Mouse (Mus musculus): ENCODE measurements around the gene Pacsin2. TPM values are rescaled to one million over a fixed set of nuclear protein-coding genes. Genes with fewer than 3 reads are reported as not detected.
"Not testable (repeated sequence)": the region's sequence is repeated elsewhere in the genome, so short reads cannot be mapped to it uniquely, and the experiment has no call there.

The Pacsin2 gene
- total RNA-seq, 2 experiments from 2014 or later: 156 to 165 TPM

DNA sequence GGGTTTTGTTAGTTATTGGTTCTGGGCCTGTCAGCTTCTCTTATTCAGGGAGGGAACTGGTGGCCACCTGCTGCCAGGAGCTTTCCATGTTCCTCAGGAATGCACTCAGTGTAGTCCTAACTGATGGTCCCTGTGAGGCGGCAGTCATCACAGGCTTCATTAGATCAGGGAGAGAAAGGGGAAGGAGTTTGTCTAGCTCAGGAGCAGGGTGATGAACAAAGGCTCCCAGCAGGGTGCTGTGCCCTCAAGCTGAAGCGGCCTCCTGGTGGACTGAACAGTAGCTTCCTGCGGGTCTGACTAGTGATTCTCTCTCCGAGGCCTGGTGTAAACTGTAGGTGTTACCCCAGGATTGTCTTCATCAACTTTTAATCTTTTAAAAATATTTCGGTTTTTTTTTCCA lies 61.4 kb downstream of the Pacsin2 start:
- DNase-seq: no peak
- intact Hi-C loops (cut with DNase I): no loop called here

DNA sequence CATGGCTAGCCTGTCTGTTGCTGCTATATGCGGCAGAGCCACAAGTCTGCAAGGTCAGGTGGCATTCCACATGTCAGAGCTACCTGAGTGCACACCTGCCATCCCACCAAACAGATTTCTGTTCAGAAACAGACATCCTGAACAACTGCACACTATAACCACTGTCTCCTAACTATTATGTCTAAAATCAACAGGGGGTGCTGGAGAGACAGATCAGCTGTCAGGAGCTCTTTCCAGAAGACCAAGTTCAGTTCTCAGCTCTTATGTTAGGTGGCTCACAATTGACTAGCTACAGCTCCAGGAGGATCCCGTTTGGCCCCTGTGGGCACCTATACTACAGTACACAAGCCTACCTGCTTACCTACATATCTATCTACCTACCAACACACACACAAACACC lies 71.7 kb downstream of the Pacsin2 start:
- intact Hi-C loops (cut with DNase I): loop anchor here (2.0 to 5.0 kb wide), 2 partner anchors 90 to 118 kb away; partner anchors contain the start of gene Ttll1

DNA sequence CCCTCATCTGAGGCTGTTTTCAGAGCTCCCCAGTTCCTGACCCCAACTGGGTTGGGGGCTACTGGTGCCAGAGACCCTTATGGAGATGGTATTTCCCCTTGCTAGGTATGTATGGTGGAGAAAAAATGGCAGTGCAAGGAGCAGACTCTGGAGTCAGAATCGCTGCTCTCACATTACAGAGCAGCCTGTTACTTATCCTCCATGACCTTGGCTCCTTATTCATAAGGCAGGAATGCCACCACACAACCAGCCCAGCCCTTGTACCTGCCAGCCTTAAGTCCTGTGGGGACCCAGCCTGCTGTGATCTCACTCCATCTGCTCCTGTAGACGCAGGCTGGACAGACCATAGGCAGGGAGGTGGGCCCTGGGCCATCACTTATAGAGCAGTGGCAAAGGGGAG lies 76.5 kb downstream of the Pacsin2 start:
- intact Hi-C loops (cut with DNase I): no loop called here
- no peak for DNase-seq

More for the DNA sequence above, 71.7 kb downstream of the Pacsin2 start:
- DNase-seq: no peak

GRCm38 (mm10) chr15:83383633-83384032 lies 80.8 kb downstream of the Pacsin2 start:
- no peak for DNase-seq
- intact Hi-C loops (cut with DNase I): loop anchor here (5.0 kb wide), 1 partner anchor 194 kb away; no protein-coding TSS in a partner anchor

- intact Hi-C loops (cut with DNase I): loop anchor here (5.0 kb wide), 1 partner anchor 194 kb away; no protein-coding TSS in a partner anchor
- no peak for DNase-seq
These were observed 81.3 kb downstream of the Pacsin2 start for GRCm38 (mm10) chr15:83383136-83383535.

- intact Hi-C loops (cut with DNase I): loop anchor here (5.0 kb wide), 1 partner anchor 195 kb away; no protein-coding TSS in a partner anchor
- DNase-seq: no peak
These were observed 81.9 kb downstream of the Pacsin2 start for GRCm38 (mm10) chr15:83382467-83382866.

- intact Hi-C loops (cut with DNase I): loop anchor here (5.0 kb wide), 1 partner anchor 165 kb away; no protein-coding TSS in a partner anchor
These were observed 87.3 kb downstream of the Pacsin2 start for GRCm38 (mm10) chr15:83377153-83377552.

DNA sequence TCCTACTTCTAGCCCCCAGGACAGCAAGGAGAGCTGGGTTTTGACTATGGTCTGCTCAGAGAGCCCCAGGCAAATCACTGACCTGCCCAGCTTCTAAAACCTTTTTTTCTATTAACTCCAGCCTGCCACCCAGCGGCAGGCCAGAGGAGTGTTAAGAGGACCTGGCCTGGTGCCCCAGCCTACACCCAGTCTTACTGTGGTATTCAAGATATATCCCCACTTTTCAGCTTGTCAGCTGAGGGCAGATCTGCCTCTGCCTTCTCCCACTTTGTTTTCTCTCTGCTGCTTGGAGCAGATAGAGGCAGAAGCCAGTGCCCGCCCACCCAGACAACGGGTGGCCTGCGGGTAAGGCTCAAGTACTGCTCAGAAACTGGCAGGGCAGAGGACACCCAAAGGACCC lies 89.3 kb downstream of the Pacsin2 start:
- intact Hi-C loops (cut with DNase I): loop anchor here (5.0 kb wide), 1 partner anchor 163 kb away; no protein-coding TSS in a partner anchor

More at GRCm38 (mm10) chr15:83377153-83377552, 87.3 kb downstream of the Pacsin2 start:
- no peak for DNase-seq

DNA sequence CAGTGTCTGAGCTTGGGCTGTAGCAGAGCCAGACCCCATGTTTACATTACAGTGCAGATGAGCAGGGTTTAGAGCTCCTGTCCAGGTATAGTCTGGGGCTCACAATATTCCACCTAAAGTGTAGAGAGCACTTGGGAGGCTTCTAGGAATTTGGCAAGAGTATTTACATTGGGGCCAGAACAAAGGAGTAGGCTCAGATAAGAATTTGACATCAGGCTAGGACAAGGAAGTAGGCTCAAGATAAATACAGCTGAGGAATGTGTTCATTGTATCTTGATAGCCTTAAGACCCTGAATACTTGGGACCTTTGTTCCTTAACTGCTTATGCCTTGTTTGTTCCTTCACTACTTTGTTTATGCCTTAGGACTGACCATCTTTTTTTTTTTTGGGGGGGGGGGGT lies 90.3 kb downstream of the Pacsin2 start:
- intact Hi-C loops (cut with DNase I): no loop called here

More for the DNA sequence above, 89.3 kb downstream of the Pacsin2 start:
- peak; percentile 77 to 87 for DNase-seq

GRCm38 (mm10) chr15:83368702-83369101 lies 95.7 kb downstream of the Pacsin2 start:
- not testable (repeated sequence) for DNase-seq

More for the DNA sequence above, 90.3 kb downstream of the Pacsin2 start:
- no peak for DNase-seq

DNA sequence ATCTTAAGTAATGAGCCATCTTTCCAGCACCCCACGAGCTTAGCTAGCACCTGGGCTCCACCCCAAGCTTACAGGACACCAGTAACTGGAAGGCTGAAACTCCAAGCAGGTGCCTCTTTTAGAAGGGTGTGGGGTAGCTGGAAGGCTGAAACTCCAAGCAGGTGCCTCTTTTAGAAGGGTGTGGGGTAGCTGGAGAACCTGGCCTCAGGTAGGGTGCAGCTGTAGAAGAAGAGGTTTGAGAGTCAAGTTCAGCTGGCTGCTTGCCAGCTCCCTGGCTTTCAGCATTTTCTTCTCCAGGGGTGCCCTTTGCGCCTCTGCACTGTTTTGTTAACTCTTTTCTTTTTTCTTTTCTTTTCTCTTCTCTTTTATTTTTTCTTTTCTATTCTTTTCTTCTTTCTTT lies 96.1 kb downstream of the Pacsin2 start:
- no peak for DNase-seq
- intact Hi-C loops (cut with DNase I): no loop called here

More at GRCm38 (mm10) chr15:83368702-83369101, 95.7 kb downstream of the Pacsin2 start:
- intact Hi-C loops (cut with DNase I): not testable (repeated sequence)

DNA sequence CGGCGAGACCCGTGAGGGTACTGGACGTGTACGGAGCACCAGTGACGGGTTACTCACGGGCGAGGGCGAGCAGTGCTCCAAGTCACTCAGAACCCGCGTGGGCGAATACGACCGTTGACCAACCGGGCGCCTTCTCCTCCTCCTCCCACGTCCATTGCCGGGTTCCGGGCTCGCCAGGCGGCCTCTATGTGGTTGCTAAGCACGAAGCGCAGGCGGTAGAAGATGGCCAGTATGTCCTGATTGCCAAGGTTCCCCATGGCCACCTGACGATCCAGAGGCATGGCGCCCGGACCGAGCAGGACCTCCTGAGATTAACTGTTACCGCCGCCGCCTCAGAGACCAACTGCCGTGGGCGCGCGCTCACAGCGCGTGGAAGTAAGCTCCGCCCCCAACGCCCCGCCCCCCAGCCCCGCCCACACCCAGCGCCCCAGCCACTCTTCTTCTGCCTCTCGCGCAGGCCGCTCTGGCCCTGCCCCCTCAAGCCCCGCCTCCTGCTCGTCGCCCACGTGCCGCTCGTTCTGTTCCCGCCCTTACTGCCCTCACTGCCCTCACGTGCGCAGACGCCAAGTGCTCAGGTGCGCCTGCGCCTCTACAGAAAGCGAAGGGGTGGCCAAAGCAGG lies 97.4 kb downstream of the Pacsin2 start:
- intact Hi-C loops (cut with DNase I): no loop called here
- peak; percentile 64 to 75 for DNase-seq

GRCm38 (mm10) chr15:83365697-83366096 lies 98.7 kb downstream of the Pacsin2 start:
- intact Hi-C loops (cut with DNase I): no loop called here
- no peak for DNase-seq

- intact Hi-C loops (cut with DNase I): no loop called here
- no peak for DNase-seq
These were observed 100.2 kb downstream of the Pacsin2 start for GRCm38 (mm10) chr15:83364194-83364593.

GRCm38 (mm10) chr15:83362813-83363212 lies 101.6 kb downstream of the Pacsin2 start:
- intact Hi-C loops (cut with DNase I); DNase-seq: not testable (repeated sequence)

GRCm38 (mm10) chr15:83360899-83361298 lies 103.5 kb downstream of the Pacsin2 start:
- DNase-seq; intact Hi-C loops (cut with DNase I): not testable (repeated sequence)

- no peak for DNase-seq
- intact Hi-C loops (cut with DNase I): no loop called here
These were observed 104.3 kb downstream of the Pacsin2 start for GRCm38 (mm10) chr15:83360140-83360539.

DNA sequence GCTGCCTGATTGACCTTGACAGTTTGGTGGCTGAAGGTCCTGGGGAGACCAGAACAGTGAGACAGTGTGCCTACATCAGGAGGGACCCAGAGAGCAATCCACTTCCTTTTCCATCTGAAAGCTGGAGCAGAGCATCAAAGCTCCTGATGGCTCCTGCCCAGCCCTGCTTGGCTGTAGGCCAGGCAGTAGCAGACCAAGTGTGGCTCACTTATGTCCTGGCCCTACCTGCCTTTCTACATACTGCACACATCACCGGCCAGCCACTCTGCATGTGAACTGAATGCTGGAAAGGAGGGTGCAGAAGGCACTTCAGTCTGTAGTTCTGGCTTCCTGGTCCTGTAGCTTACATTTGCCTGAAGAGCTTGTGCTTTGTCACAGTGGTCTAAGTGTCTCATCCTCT lies 105.9 kb downstream of the Pacsin2 start:
- intact Hi-C loops (cut with DNase I): no loop called here
- no peak for DNase-seq

DNA sequence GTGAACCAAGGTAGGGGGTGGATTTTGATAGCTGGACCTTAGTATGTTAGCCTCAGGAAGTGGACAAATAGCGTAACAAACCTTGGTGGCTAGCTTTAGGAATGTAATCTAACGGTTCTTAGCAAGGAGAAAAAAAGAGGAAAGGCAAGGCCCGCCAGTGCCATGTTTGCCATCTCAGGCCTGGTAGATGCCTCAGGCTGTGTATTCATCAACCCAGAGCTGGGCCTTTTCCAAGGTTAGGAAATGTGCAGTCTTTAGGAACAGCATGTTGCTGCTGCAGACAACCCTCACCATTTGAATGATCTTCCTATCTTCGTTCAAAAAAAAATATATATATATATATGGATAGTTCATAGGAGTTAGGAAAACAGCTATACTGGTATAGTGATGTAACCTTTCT lies 112.9 kb downstream of the Pacsin2 start:
- intact Hi-C loops (cut with DNase I): no loop called here

DNA sequence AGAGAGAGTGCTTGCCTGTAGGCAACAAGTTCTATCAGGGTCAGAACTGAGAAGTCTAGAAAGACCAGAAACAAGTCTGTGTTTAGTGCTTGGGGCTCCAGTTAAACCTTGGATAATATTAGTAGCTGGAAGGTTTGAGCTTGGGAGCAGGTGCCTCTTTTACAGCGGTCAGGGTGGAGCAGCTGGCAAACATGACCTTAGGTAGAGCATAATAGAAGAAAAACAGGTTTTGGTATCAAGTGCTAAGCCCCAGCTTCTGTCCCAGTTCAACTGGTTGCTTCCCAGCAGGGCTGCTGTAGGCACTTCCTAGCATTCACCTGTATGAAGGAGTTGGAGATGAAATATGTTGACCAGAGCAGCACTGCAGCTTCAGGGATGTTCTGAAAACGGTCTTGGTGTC lies 113.5 kb downstream of the Pacsin2 start:
- no peak for DNase-seq

More for the DNA sequence above, 112.9 kb downstream of the Pacsin2 start:
- no peak for DNase-seq

DNA sequence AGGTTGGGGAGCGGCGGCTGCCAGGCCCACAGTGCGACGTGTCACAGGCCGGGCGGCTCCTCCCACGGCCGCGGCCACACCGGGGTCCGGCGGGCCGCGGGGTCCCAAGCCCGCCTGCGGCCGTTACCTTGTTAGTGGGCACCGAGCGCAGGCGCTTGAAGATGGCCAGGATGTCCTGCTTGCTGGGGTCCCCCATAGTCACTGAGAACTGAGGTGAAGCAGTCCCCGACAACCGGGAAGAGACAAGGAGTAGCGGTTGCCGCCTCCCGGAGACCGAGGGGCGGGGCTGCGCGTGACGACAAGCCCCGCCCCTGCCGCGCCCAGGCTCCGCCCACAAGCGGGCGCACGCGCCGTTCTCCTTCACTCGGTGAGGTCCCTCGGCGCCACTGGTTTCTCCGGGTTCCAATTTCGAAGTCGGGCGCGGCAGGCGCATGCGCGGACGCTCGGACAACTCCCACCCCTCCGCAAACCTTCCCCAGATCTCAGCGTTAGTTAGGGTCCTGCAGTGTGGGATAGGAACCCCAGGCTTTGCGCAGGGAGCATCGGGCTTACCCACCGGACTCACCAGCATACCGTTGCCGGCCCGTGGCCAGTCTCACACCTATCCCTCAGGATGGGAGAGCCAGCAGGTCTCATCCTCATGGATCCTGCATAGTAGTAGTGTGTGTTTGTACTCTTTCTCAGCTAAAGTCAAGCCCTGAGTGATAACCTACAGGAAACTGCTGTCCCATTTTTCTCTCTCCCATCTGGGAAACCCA lies 114.3 kb downstream of the Pacsin2 start, which contains the start of gene Arfgap3:
Gene Arfgap3 (minus strand): TSS at position 294 of the 758 bp plus-strand sequence.
- peak; percentile 96 to 97 for DNase-seq
- intact Hi-C loops (cut with DNase I): no loop called here

More for the DNA sequence above, 113.5 kb downstream of the Pacsin2 start:
- intact Hi-C loops (cut with DNase I): no loop called here
